Mouse (Mus musculus): ENCODE results near the gene Ttf1.

DNA sequence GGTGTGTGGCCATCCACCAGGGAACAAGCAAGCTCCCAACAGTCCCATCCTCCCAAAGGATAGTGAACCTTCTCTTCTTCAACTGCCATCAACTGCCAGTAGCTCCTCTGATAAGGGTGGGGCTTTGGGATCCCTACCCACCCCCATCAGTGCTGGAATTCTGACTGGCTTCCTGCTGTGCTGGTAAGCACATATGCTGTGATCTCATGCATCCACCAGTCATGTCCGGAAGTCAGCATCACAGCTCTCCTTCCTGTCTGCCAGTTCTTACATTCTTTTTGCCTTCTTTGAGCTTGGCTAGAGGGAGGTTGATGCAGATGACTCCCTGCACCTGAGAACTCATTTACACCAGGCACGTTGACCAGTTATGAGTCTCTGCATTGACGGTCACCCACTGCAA is 62.4 kb downstream of the Ttf1 start:
- TF ChIP-seq ZMIZ1 (IDR thresholded peaks at IDR 0.05; ENCODE audit: low read depth, low read length) (no peak), GATA1 (IDR thresholded peaks at IDR 0.05; ENCODE audit: low read depth, low read length) (no peak), EP300 (IDR thresholded peaks at IDR 0.05; ENCODE audit: low read depth in 1 of 2, low read length in 2 of 2) (no peak), HCFC1 (IDR thresholded peaks at IDR 0.05; ENCODE audit: low read depth, low read length) (no peak), CHD2 (IDR thresholded peaks at IDR 0.05; ENCODE audit: low read length) (no peak), E2F4 (IDR thresholded peaks at IDR 0.05; ENCODE audit: borderline replicate concordance, low read depth, low read length) (no peak), ZC3H11A (IDR thresholded peaks at IDR 0.05; ENCODE audit: low read depth, low read length) (no peak), CTCF (IDR thresholded peaks at IDR 0.05 in 2 of 3, conservative IDR thresholded peaks at IDR 0.05 in 1 of 3; ENCODE audit: control insufficient read depth in 1 of 3, insufficient read depth in 1 of 3, low read depth in 2 of 3, low read length in 3 of 3, poor library complexity in 1 of 3, severe bottlenecking in 1 of 3) (no peak), POLR2A (IDR thresholded peaks at IDR 0.05; ENCODE audit: control insufficient read depth in 1 of 2, insufficient read depth in 1 of 2, low read depth in 1 of 2, low read length in 2 of 2, poor library complexity in 1 of 2) (no peak), USF1 (IDR thresholded peaks at IDR 0.05; ENCODE audit: low read depth, low read length) (no peak), RAD21 (IDR thresholded peaks at IDR 0.05; ENCODE audit: low read depth, low read length) (no peak), NRF1 (IDR thresholded peaks at IDR 0.05; ENCODE audit: insufficient read depth, low read depth, low read length, poor library complexity, severe bottlenecking) (no peak)

All from MEL (cell line).